Mouse (Mus musculus) mouse trophoblast stem cell (cell line): ENCODE data around the gene Impg1.
"Not testable (repeated sequence)": the region's sequence is repeated elsewhere in the genome, so short reads cannot be mapped to it uniquely, and the experiment has no call there.

ENCODE experiments used
- in situ Hi-C, 2 experiments: fragments of 300-500 bp; cut with MseI, MboI; formaldehyde crosslinking; loops; 2 replicates in 1 of 2; 3 replicates in 1 of 2; pipeline ENCODE4 v1.15.1; 2025

The Impg1 gene

DNA sequence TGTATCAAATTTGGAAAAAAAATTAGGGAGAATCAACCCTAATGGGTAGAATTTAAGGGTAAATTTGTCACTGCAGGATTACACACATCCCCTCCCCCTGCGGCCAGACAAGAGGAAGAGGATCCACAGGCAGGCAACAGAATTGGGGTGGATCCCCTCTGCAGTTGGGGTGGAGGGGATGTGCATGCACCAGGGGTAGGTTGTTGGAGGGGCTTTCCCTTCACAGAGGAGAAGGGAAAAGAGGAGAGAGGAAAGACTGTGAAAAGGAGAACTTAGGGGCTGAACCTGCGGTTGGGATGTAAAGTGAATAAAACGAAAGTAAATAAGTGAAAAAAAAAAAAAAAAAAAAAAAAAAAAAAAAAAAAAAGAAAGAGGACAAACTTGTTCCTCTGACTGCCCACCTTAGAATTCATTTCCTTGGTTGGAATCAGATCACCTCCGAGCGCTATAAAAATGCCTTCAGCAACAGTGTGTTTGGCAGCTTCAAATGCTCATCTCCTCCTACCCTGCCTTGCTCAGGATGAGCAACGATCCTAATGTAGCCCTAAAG, 120.8 kb downstream of the Impg1 start:
- in situ Hi-C loops = no loop called here

DNA sequence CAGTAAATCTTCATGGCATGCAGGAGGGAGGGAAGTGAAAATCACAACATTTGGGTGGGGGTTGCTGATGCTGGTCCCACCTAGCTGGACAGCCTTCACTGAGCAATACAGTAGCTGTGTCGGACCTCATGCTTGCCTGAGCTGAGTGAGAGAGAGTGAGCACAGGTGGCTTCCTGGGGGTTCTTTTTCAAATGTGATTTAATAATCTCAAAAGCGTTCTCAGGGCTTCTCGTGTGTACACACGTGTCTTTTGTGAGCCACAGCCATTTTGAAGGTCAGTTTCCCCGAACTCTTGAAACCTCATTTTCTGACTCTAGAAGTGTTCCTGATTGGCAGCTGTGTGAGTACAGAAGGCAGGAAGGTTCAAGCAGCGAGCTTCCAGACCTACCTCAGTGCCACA, 122.8 kb downstream of the Impg1 start:
- in situ Hi-C loops = no loop called here

DNA sequence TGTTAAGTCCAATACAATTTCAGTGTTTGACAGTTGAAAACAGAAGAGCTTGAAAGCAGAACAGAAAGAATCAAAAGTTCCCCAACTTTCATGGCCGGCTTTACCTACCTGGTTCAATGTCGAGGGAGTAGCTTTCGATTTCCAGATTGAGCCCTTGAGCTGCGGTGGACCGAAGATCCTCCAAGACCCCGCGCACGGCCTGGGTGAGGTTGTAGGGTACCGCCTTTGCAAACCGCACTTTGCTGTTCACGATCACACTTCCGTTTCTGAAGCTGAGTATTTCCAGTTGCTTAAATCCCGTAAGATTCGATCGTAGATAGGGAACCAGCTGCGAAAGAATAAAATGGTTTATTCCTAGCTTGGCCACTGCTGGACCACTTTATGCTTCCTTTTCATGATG, 123.5 kb downstream of the Impg1 start:
- in situ Hi-C loops = no loop called here

DNA sequence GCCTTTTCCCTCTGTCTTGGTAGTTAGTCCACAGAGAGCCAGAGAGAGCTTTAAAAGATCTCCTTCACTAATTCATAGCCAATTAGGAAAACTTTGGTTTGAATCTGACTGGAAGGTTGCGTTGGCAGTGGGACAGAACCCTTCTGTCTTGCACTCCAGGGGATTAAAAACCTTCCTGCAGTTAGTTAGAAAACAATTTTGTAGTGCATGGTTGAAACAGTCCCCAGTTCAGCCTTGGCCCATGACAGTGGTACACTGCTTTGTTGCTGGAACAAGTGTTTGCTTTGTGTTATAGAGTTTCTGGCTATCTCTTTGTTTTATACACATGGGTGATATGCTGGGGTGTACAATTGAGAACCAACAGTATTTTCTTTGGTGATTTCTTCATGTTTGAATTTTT, 124.4 kb downstream of the Impg1 start:
- in situ Hi-C loops = no loop called here

DNA sequence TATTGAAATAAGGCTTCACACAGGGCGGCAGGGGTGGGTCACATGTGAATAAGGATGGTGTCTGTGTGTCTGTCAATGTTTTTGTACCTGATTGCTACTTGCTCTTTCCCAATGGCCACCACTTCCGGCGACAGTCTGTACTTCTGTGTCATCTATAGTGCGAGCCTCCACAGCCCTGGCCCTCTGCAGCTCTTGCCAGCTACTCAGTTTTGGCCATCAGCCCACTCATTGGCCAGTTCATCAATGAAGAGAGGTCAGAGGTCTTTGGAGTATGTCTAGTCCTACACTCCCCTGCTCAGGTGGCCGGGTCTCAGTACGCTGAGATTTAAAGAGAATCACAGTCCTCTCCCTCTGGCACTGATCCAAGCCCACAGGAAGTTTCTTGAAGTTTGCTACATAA, 127.3 kb downstream of the Impg1 start:
- in situ Hi-C loops = no loop called here

DNA sequence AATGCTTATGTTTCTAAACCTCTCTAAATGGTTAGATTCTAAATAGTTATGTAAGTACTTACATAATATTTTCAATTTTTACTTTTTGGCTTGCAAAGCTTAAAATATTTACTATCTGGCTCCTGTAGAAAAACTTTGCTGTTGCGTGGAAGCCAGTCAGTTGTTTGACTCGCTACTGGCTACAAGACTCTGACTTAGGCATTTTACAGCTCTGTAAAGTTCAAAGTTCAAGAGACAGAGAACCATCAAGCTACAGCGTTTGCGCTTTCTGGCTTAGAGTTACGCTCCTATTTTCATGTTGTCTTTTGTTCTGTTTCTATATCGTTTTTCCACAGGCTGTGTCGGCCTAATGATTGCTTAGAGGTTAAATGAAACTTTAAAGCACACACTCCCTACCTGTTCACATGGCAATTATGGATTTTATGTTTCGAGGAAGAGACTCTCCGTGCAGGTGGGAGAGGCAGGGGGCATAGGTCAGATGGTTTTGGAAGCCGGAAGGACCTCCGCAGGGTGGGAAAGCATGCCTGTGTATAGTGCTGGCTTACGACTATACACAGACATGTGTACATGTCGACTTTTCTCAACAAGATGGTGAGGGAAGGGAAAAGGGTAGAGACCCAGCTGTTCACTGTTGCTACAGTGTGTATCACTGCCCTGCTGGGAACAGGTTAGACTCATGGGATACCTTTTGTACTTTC, 129.5 kb downstream of the Impg1 start:
- in situ Hi-C loops = no loop called here

DNA sequence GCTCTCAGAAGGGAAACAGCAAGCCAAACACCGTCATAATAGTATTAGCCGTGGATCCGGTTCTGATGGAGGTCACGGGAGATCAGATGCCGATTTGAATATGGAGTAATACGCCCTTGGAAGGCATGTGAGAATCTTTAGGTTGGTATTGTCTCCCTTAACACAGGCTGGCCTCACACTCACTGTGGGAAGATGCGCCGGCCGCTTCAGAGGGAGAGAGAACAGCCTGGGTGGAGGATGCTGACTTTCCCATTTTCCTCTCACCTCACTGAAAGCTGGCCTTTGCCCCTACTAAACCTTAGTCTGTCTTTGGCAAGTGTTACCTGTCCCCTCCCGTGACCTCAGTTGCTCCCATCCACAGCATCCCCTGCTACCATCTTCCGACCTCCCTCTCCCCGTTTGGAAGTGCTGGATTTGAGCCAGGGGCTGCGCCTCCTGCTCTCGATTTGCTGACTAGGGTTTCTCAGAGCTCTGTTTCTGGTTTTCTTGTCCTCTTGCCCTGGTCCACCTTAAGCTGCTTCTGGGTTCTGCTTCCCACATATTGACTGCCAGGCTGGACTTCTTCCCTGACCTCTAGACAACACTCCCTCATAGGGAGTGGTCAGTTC, 131.2 kb downstream of the Impg1 start:
- in situ Hi-C loops = no loop called here

DNA sequence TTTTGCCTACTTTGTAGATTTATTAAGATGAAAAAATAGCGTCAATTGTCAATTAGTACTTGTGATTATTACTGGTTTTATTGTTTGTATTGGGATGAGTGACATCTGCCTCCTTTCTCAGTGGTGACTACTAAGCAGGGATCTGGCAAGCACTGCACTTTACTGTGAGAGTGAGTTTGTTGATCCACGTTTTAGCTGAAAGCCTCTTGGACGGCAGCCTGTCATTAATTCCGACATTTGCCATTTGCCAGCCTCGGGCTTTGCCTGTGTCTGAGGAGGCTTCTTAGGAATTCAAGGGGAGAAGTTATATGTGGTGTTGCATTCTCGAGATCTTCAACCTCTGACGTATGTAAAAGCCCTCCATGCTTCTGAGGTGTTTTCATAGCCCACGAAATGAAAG, 131.8 kb downstream of the Impg1 start:
- in situ Hi-C loops = no loop called here

DNA sequence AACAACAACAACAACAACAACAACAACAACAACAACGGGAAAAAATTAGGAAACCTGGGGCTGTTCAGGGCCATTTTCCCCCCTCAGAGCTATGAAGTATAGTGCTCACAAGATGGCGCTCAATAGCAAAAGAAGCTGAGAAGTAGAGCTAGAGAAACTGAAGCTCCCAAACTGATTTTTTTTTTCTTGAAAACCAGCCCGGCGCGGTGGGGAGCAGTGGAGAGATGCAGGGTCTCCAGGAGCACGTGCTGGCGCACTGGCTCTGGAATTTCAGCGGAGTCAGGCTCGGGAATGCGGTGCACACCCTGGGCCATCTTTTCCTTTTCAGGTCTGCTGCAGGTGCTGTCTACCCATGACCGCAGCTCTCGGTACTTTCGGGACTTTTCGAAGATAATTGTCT, 133.1 kb downstream of the Impg1 start:
- in situ Hi-C loops = no loop called here

DNA sequence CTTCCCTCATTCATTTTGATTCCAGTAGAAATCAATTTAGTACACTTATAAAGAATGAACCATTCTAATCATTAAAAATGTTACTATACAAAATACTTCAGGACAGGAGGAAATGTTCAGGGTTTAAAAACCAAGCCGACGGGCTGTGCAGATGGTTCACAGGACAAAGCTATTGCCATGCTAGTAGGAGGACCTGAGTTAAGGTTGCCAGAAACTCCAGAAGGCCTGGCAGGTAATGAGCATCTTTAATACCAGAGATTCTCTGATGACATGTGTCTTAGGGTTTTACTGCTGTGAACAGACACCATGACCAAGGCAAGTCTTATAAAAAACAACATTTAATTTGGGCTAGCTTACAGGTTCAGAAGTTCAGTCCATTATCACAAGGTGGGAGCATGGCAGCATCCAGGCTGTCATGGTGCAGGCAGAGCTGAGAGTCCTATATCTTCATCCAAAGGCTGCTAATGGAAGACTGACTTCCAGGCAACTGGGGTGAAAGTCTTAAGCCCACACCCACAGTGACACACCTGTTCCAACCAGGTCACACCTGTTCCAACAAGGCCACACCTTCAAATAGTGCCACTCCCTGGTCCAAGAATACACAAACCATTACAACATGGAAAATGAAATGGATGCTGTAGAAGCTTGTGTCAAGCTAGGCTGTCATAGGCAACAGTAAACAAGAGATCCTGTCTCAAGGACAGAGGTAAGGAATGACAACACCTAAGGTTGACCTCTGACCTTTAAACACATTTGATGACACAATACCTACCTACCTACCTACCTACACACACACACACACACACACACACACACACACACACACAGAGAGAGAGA, 144.0 kb downstream of the Impg1 start:
- in situ Hi-C loops = not testable (repeated sequence)

DNA sequence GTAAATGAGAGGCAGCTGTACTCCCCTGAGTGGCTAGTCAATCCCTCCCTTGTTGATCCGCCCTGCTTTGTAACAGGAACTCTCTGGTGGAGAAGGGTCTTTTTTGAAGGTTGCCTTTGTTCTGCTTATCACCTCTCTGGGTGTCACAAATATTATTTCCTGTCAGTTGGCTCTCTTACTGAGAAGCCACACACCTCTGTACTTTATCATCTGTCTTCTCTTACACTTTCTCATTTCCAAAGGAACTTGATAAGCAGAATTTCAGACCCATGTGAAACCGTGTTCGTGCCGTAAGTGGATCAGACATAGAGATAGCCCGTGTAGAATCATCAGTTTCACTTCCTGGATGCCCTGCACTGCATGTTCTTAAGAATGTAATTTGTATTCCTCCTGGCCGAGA, 147.3 kb downstream of the Impg1 start:
- in situ Hi-C loops = no loop called here

DNA sequence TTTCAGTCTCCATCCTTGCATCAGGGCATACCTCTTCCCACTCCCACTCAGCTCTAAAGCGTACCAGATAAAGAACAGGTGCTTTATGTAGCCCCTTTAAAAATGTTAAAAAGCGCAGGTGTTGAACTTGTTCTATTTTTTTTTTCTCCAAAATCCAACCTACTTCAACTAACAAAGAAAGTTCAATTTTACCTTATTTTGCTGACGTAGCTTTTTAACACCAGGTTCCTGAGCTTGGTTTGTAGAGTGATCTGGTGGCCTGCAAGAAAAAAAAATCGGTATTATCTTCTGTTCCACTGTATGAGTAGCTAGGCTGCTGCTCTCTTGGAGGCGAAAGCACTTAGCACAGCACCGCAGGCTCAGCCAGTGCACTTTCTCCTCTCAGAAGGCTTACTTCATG, 149.4 kb downstream of the Impg1 start:
- in situ Hi-C loops = no loop called here

DNA sequence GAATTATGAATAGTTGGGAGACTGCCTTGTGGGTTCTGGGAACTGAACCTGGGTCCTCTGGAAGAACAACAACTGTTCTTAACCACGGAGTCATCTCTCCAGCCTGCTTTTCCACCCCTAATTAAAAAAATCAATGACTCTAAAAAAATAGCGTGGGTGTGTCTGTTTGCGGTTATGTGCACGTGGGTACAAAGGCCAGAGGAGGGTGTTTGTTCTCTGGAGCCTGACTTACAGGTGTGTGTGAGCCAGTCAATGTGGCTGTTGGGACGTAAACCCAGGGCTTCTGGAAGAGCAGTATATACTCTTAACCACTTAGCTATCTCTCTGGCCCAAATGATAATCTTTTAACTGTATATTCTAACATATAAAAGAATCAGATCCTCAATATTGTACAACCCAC, 151.7 kb downstream of the Impg1 start:
- in situ Hi-C loops = no loop called here

DNA sequence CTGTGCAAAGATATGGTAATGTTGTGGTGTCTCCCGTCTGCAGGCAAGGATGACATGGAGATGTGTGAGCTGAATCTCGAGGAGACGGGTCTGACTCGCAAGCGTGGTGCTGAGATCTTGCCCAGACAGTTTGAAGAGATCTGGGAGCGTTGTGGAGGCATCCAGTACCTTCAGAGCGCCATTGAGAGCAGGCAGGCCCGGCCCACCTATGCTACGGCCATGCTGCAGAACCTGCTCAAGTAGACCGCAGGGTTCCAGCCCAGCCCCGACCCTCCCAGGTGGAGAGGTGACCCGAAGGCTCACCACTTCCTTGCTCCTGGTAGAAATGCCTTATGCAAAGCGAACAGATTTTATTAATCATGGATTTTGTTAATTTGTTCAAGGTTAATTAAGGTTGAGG, 157.7 kb downstream of the Impg1 start:
- in situ Hi-C loops = no loop called here

DNA sequence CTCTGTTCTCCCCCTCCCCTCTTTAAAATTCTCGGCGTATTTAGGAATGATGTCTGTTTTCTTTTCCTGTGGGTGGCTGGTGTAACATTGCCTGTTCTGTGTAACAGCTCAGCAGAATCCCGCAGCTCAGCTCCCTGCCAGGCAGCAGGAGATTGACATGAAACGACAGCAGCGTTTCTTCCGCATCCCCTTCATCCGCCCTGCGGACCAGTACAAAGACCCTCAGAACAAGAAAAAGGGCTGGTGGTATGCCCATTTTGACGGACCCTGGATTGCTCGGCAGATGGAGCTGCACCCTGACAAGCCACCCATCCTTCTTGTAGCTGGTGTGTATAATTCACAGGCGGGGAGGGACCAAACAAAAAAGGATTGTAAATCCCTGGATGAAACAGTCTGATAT, 158.4 kb downstream of the Impg1 start:
- in situ Hi-C loops = no loop called here

DNA sequence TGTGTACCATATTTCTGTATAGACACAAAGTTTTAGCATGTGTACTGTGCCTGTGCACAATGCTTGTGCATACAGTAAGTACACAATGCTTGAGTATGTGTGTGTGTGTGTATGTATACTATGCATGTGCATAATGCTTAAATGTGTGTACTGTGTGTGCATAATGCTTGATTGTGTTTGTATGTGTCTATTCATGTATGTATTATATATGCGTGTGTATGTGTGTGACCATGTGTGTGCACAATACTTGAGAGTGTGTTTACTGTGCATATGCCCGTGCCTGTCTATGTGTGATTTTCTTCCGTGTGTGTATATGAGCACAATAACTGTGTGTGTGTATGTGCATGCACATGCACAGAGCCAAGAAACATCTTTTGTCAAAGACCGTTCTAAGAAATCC, 158.9 kb downstream of the Impg1 start:
- in situ Hi-C loops = no loop called here

DNA sequence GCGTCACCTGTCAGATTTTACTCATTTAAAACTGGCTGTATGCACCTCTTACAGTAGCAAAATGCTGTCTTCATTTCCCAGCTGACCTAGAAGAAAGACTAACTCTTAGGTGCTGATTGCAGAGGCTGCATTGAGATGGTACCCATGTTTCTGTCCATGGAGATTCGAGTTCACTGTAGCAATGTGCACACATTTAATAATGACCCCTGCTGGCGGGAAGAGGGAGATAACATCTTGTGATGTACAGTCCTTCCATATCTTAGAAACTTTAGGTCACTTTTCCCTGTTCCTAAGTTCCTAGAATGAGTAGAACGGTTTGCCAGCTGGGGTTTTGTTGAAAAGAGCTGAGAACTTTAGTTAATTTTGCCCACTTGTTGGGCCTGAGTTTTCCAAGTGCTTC, 161.8 kb downstream of the Impg1 start:
- in situ Hi-C loops = no loop called here

DNA sequence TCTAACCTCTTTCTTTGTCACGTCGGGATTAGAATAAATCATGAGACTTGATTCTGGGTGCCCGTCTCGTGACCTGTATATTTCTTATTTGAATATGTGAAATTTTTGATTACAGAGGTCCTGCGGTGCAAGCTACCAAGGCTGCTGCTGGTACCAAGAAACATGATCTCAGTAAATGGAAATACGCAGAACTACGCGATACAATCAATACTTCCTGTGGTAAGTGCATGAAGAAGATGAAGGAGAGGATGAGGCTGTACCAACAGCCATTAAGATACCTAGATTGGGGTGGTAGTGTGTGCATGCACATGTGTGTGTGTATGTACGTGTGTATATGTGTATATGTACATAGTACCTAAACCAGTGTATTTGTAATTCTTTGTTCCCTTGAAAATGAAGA, 166.2 kb downstream of the Impg1 start:
- in situ Hi-C loops = no loop called here

DNA sequence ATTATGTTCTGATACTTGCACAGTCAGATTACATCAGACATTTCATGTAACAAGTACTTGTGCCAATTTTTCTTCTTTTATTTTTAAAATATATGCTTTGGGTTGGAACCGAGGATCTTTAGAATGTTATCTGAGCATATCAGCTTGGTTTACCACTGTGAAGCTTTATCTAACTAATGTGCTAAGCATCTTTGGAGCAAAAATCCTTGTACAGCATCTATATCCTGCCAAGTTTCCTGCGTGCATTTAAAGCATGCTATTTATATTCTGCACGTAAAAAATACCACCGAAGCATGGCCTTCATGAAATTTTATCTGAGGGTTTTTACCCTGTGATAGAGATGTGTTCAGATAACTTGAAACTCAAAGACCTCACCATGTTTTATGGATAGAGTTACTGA, 169.2 kb downstream of the Impg1 start:
- in situ Hi-C loops = no loop called here

DNA sequence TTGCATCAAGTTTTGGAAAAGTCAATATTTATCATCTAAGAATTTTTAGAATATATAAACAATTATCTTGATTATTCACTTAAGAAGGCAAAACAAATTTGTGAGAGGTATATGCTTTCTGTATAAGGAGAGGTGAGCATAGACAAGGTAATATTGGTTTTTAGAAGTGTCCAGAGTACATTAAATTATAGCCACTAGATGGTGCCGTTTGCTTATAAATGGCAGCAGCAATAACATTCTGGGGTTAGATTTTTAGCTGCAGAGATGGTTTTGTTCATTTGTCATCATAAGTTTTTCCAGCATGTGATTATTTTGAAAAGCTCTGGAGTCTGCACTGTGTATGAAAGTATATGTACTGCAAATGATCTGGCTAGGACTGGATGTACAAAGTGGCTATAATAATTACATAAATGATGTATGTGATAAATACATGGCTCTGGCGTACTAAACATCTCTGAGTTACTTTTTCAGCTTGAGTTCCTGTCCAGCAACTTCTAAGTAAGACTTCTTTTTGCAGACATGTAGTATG, 172.2 kb downstream of the Impg1 start:
- in situ Hi-C loops = no loop called here

DNA sequence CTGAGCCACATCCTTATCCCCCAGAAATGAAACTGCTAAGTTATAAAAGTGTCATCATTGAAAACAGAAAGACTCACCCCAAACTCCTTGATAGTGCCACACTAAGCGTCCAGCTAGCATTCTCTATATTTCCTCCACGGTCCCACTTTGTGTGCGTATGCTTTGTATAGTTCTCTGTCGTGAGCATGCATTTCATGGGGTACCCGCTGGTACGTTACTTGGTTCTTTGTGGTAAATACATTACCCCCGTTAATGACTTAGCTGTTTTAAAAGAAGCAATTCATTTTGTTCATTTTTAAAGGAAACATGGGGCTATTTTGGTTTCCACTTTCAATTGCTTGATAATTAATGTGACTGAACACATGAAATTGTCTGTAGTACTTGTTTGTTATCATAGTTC, 178.4 kb downstream of the Impg1 start:
- in situ Hi-C loops = no loop called here

DNA sequence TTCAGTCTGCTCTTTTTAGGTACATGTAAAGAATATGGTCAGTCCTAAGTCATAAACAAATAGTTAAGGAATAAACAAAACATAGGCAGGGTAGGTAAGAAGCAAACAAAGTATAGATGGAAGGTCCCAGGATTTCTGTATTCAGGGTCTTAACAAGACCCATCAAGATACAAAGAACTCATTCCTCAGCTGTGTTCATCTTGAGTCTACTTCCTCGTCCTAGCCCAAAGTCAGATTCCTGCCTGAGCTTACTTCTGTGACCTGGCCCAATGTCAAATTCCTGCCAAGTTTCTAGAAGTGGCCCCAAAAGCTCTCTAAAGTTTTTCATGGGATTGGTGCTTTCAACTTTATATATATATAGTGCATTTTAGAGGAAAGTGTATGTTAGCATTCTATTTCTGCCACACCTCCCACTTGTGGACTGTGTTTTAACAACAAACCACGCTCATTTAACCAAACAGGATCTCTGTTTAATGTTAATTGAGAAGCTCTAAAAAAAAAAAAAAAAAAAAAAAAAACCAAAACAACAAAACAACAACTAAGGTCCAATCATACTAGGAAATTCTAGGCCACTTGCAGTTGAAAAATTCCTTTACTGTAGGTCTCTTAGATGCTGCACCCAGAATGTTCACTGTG, 180.6 kb downstream of the Impg1 start:
- in situ Hi-C loops = no loop called here
